8 mouse cellular contexts compared by ENCODE assay signal in the genomic region with DNA sequence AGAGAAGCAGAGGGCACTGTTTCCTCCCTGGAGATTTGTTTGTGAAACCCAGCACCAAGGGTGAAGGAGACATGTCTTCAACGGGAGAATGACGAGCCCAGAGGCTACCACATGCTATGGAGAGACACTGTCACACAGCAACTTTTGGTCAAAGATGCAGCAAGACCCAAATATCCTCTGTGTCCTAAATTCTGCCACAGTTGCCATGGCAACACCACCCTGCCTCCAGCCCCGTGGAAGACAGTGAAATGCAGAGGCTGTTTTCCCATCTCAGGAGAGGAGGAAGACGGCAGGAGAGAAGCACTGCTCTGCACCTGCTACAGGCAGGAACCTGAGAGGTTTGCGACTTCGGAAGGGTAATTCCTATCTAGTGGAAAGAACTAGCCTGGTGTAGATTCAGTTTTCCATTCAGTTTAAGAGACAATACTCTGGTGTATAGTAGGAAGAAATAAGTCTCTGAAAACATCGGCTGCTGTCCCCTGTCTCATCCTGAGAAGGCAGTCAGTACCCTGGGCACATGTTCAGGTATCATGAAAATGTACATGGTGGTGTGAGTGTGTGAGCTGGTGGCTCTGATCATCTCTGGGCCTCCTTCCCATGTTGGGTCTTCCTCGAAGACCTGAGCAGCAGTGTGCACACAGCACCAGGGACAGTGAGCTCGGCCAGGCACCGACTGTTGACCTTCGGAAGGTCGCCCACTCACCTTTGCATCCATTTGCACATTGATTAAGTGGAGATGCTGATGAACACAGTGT.
DNase-seq lines count a peak whose midpoint lies in the region; ATAC-seq and TF ChIP-seq lines count a peak whose summit lies in the region.
"Had no signal": no experiment of that assay in that cellular context is flagged by ENCODE, and none has a peak within 500 bp of the region (broad histone marks: within the 10 kb centered on the region; RNA-seq: fewer than 3 reads in every experiment).

No protein-coding gene starts in this region.

- ATAC-seq in midbrain, embryonic 14.5 days (ENCODE audit: low FRiP score, low TSS enrichment), result no peak; the same call in 1 of the 2 replicates
- ATAC-seq in liver, postnatal 0 days, result no peak
- ATAC-seq in inflammation-experienced regulatory T-cells, adult 6 months, result no peak

- H3K4me3 ChIP-seq in midbrain, embryonic 14.5 days (replicated peaks; ENCODE audit: low read depth, low read length), result no peak overlapping the region
- H3K4me3 ChIP-seq in liver, postnatal 0 days (ENCODE audit: low read depth, low read length), result no peak overlapping the region
- H3K4me3 ChIP-seq: megakaryocyte, embryonic 14.5 days had no signal

- peaks cover 20% of the 10 kb centered on the region for H3K4me1 ChIP-seq in midbrain, embryonic 14.5 days (ENCODE audit: control insufficient read depth, insufficient read depth, low read length)
- H3K4me1 ChIP-seq in liver, postnatal 0 days (ENCODE audit: insufficient read depth), result no peaks in the 10 kb centered on the region
- H3K4me1 ChIP-seq: megakaryocyte, embryonic 14.5 days had no signal

- no peak overlapping the region for H3K9ac ChIP-seq in midbrain, embryonic 14.5 days (replicated peaks; ENCODE audit: low read length)
- no peak overlapping the region for H3K9ac ChIP-seq in liver, postnatal 0 days (replicated peaks)

- peak overlapping the region; percentile 56 for H3K27ac ChIP-seq in midbrain, embryonic 14.5 days (replicated peaks; ENCODE audit: low read depth, low read length)
- H3K27ac ChIP-seq in liver, postnatal 0 days (ENCODE audit: low read depth), result no peak overlapping the region

- peak overlapping the region; percentile 33 for H3K4me2 ChIP-seq in midbrain, embryonic 14.5 days (ENCODE audit: low read length)
- no peak overlapping the region for H3K4me2 ChIP-seq in liver, postnatal 0 days (ENCODE audit: low read depth, low read length)

- H3K9me3 ChIP-seq in midbrain, embryonic 14.5 days (ENCODE audit: control insufficient read depth, low read length), result no peaks in the 10 kb centered on the region
- H3K9me3 ChIP-seq in liver, postnatal 0 days (ENCODE audit: low read length), result no peaks in the 10 kb centered on the region
- H3K9me3 ChIP-seq: megakaryocyte, embryonic 14.5 days had no signal

- H3K36me3 ChIP-seq in midbrain, embryonic 14.5 days (ENCODE audit: control insufficient read depth, insufficient read depth, low read length), result no peaks in the 10 kb centered on the region
- no peaks in the 10 kb centered on the region for H3K36me3 ChIP-seq in liver, postnatal 0 days (replicated peaks; ENCODE audit: insufficient read depth, low read length)

- WGBS in midbrain, embryonic 14.5 days, result 45% methylated on average over 12 of the region's 12 CpGs
- WGBS in liver, postnatal 0 days (ENCODE audit: insufficient replicate concordance), result 56% methylated on average over 12 of the region's 12 CpGs

- peak; percentile 28 for DNase-seq in embryo, embryonic 9.5 days (ENCODE audit: extremely low spot score)
- DNase-seq in layer of hippocampus, adult 11-12 months (ENCODE audit: low spot score), result peak; percentile 66
- peak; percentile 82 for DNase-seq in midbrain, embryonic 14.5 days
- no peak for DNase-seq in liver, postnatal 0 days
- no peak for DNase-seq in lung, postnatal 10 days
- DNase-seq in heart, adult 9 months (ENCODE audit: low spot score in 2 of 2), result no peak

- no peaks in the 10 kb centered on the region for H3K27me3 ChIP-seq in midbrain, embryonic 14.5 days (ENCODE audit: control insufficient read depth, insufficient read depth, low read length)
- no peaks in the 10 kb centered on the region for H3K27me3 ChIP-seq in liver, postnatal 0 days (ENCODE audit: insufficient read depth, low read length)
- H3K27me3 ChIP-seq: megakaryocyte, embryonic 14.5 days had no signal

- no peak for TF ChIP-seq EP300 in liver, postnatal 0 days (IDR thresholded peaks at IDR 0.05; ENCODE audit: low read depth)

- TF ChIP-seq CTCF in liver, postnatal 0 days (IDR thresholded peaks at IDR 0.05; ENCODE audit: low read depth), result no peak

Comparison
In these comparisons a context has a peak if more than half of its experiments do, and no peak if none do; other contexts are left out.
1. DNase-seq: peak in embryo, embryonic 9.5 days (single experiment), layer of hippocampus, adult 11-12 months (single experiment) and midbrain, embryonic 14.5 days (single experiment); none in liver, postnatal 0 days (single experiment), lung, postnatal 10 days (single experiment) and heart, adult 9 months (0 of 2).